Mouse (Mus musculus) bone marrow macrophage, adult 2 months (primary cell): ENCODE measurements around the gene Cnksr1.

Experiments used
- CTCF ChIP-seq: IDR thresholded peaks from 2 replicates; pipeline ENCODE4 v1.5.1; 2012; ENCODE audit warnings: low read depth, mild to moderate bottlenecking, low read length, moderate library complexity
- POLR2A ChIP-seq: IDR thresholded peaks from 2 replicates; pipeline ENCODE4 v1.6.1; 2012; ENCODE audit warnings: mild to moderate bottlenecking, low read depth, low read length, borderline replicate concordance

- no peak for TF ChIP-seq POLR2A
- TF ChIP-seq CTCF = no peak
Measured at GRCm38 (mm10) chr4:134246256-134246655, 8.1 kb upstream of the Cnksr1 start.
